Mouse (Mus musculus): Measurements from ENCODE around the gene Etnk1. TPM values are rescaled to one million over a fixed set of nuclear protein-coding genes. Genes with fewer than 3 reads are reported as not detected.
"Not testable (repeated sequence)": the region's sequence is repeated elsewhere in the genome, so short reads cannot be mapped to it uniquely, and the experiment has no call there.

Etnk1 gene
- total RNA-seq, 2 experiments from 2014 or later = 28.5 to 29.4 TPM

DNA sequence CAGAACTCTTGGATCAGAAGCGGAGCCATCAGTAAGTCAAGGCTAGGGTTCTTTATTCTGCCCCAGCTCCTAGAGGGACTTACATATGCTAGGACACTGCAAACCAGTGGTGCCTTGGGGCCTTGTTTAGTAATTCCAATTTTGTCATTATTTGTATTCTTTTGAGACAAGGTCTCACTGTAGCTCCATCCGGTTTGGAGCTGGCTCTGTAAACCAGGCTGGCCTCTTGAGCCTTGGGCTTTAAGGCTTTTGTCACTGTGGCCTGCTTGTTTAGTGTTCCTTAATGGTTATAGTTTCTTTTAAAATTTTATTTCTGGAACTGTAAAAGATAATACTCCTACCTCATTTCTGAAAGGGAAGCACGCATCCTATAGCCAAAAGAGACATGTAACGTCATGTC is 2.4 kb downstream of the Etnk1 start:
- no peak for DNase-seq
- intact Hi-C loops (cut with DNase I) = no loop called here

DNA sequence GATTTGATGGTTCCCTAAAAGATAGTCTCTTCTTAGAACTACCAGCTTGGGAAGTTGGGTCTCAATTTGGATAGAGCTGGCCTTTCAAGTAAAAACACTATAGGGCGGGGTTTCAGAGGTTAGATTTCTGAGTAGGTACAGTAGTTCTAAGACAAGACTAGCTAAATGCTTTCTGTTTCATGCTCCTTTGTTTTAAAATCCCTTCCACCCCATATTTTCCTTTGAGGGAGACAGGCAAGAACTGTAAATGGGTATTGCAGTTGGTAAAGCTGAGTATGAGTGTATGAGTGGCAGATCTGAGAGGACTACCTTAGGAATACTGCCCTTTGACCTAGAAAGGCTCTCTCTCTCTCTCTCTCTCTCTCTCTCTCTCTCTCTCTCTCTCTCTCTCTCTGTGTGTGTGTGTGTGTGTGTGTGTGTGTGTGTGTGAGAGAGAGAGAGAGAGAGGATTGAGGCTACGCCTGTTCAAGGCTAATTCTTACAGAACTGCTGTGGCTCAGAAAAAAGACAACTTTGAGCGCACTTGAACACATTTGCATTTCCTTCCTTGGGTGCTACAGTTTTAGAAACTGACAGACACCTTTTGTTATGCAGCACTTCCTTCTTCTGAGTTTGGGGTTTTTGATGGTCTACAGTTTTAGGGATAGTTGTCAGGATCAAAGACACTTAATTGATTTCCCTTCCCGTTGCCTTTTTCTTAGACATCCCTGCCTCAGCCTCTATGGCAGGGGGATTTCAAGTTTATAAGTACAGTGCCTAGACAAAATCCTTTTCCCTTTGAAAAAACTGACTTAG is 3.3 kb downstream of the Etnk1 start:
- intact Hi-C loops (cut with DNase I) = loop anchor here (10.0 kb wide), 2 partner anchors 386 to 646 kb away; no protein-coding TSS in a partner anchor
- no peak for DNase-seq

DNA sequence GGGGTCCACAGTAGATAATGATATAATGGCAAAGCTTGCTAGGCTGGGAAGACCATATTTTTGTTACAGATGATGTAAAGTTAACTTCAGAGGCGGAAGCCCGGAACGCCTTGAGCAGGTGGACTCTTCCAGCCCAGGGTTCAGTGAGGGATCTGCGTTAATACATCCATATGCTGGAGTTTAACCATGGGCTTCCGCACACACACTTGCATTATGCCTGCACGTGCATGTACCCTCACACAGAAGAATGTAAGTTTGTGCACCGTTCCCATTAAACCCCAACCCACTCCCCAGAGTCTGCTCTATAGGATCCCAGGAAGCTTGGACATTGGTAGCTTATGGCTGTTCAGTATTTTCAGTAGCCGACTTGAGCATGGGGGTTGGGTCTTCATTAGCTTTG is 4.0 kb downstream of the Etnk1 start:
- DNase-seq = no peak
- intact Hi-C loops (cut with DNase I) = loop anchor here (10.0 kb wide), 2 partner anchors 386 to 646 kb away; no protein-coding TSS in a partner anchor

DNA sequence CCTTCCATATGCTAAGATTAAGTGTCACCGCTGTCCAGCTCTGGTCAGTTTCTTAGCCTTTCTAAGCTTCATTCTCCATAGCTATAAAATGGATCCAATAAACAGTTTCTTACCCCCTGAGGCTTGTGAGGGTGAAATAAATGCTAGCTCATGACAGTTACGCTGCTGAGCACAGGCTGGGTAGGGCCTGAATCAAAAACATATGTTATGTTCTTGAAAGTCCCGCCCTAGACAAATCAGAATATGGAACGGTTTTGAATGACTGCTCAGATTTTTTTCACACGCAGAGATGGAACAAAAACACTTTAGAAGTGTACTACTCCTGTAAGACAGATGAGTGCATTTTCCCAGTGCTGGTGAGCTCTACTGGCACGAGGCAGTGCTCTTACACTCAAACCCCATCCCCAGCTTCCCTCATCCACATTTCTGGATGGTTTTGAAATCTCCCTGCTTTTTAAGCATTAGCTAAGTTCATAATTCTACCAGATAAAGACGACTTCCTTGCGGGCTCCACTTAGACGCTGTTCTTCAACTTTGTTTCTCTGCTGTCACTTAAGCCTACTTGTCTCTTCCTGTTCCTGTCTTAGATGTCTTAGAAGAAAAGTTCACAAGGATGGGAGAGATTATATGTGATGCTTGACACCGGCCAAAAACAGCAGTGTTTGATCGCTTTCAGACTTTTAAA is 4.9 kb downstream of the Etnk1 start:
- intact Hi-C loops (cut with DNase I) = loop anchor here (10.0 kb wide), 2 partner anchors 387 to 647 kb away; no protein-coding TSS in a partner anchor
- DNase-seq = no peak

DNA sequence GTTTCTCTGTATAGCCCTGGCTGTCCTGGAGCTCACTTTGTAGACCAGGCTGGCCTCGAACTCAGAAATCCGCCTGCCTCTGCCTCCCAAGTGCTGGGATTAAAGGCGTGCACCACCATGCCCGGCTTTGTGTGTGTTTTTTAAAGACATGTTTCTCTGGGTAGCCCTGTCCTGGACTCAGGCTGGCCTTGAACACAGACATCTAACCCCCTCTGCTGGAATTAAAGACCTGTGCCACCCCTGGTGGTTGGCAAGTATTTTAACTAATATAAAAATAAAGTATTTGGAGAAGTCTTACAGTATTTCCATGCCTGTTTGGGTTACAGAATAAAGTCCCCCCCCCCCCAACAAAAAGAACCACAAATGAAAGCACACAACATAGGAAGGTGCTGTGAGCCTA is 5.7 kb downstream of the Etnk1 start:
- intact Hi-C loops (cut with DNase I) = loop anchor here (10.0 kb wide), 2 partner anchors 388 to 648 kb away; no protein-coding TSS in a partner anchor

DNA sequence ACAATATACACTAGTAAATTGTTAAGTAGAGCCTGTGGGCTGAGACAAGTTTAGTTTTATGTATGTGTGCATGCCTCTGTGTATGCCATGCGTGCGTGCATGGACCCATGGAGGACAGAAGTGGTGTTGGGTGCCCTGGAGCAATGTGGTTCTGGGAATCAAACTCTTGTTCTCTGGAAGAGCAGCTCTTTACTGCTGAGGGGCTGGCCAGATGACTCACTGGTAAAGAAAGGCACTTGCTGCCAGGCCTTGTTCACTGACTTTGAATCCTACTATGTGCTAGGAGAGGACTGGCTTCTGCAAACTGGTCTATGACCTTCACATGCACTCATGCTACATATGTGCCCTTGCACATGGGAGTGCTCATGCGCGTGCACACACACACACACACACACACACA is 7.2 kb downstream of the Etnk1 start:
- no peak for DNase-seq
- intact Hi-C loops (cut with DNase I) = loop anchor here (10.0 kb wide), 2 partner anchors 389 to 649 kb away; no protein-coding TSS in a partner anchor

More for the DNA sequence above, 5.7 kb downstream of the Etnk1 start:
- DNase-seq = not testable (repeated sequence)

DNA sequence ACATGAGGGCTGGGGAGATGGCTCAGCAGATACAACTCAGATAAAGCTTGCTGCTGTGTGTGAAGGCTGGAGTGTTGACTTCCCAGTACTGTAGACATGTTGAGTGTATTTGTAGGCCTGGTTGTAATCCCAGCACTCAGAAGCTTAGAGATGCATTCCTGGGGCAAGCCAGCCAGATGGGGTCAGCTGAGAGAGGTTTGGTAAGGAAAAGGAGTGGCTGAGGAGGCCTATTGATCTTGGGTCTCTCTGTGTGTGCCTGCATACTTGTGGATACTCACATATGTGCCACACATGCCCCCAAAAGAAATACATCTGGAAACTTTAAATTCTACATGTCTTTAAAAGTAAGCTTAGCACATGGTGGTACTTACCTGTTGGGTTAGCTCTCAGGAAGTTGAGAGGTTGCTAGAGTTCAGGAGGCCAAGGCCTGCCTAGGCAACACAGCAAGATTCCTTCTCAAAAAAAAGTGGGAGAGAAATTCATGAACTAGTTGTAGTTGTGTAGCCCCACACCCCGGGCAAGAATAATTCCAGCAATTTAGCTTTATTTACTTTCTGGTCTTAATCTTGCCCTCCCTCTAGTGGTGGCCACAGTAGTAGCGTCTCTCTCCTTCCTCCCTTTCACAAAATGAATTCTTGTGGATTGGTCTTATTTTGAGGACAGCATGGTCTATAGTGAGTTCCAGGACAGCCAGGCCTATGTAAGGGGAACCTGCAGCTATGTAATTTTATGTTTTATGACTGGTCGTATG is 8.1 kb downstream of the Etnk1 start:
- peak; percentile 44 to 71 for DNase-seq

DNA sequence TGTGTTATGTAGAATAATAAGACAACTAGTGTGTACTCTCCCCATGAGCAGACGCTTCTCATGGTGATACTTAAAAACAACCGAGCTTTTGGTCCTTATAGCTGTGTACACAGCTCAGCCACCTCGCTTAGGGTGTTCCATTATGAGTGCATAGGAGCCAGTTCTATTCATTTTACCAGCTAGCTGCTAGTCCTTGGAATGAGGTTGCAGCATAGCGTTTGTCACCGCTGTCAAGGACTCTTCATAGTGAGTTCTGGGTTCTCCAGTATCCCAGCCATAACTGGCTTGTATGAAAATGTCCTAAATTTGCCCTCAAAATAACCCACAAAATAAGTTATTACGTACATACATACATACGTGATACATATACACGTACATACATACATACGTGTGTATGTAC is 9.1 kb downstream of the Etnk1 start:
- intact Hi-C loops (cut with DNase I) = loop anchor here (5.0 to 10.0 kb wide), 4 partner anchors 139 to 651 kb away; no protein-coding TSS in a partner anchor
- DNase-seq = no peak

More for the DNA sequence above, 8.1 kb downstream of the Etnk1 start:
- intact Hi-C loops (cut with DNase I) = loop anchor here (5.0 to 10.0 kb wide), 4 partner anchors 138 to 650 kb away; no protein-coding TSS in a partner anchor

DNA sequence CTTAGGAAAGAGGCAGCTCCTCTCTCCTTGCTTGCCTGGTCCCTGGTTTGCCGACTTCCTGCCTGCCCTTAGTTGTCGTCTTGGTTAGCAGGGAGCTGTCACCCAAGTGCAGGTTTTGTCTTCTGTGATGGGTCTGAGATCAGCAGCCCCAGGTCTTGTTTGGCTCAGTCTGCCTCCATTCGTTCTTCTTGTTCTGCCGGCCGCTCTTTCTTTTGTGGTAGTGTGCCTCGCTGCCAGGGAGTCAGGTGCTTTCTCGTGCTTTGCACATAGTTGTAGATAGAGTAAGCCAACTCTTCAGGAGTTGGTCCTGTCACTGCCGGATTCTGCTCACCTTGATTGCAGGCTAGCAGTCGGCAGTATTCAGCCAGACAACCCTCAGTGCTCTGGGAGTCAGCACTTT is 9.6 kb downstream of the Etnk1 start:
- intact Hi-C loops (cut with DNase I) = loop anchor here (5.0 to 10.0 kb wide), 4 partner anchors 139 to 652 kb away; no protein-coding TSS in a partner anchor
- DNase-seq = no peak

DNA sequence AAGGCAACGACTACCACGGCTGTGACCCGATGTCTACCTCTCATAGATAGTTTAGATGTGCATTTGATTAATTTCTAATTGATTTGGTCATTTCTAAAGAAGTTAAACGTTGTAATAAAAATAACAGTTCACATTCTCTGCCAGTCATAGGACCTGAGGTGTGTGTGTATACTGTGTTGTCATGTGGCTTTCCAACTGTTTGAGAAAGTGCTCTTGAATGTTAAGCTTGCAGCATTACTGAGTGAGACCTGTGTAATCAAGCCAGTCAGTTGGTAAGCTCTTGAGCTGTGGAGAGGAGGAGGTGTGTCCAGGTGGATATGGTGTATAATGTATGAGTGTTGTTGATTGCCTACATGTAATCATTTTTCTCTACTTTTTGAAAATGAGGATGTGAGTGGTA is 12.2 kb downstream of the Etnk1 start:
- DNase-seq = no peak
- intact Hi-C loops (cut with DNase I) = loop anchor here (5.0 to 10.0 kb wide), 4 partner anchors 142 to 654 kb away; no protein-coding TSS in a partner anchor

DNA sequence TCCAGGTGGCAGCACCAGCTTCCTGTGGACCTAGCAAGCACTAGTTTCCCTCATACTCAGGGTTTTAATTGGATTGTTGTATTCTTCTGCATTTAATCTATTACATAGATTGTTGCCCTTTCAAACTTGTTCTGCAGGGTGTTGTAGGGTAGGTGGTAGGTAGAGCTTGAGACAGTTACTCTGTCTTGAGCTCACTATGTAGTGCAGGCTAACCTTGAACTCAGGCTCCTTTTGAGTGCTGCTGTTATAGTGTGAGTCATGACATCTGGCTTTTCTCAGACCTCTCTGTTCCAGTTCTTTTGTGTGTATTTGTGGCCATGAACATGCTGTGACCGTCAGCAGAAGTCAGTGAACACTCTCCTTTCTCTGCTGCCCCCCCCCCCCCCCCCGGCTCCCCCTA is 12.7 kb downstream of the Etnk1 start:
- intact Hi-C loops (cut with DNase I) = loop anchor here (5.0 to 10.0 kb wide), 4 partner anchors 142 to 655 kb away; no protein-coding TSS in a partner anchor
- DNase-seq = no peak

DNA sequence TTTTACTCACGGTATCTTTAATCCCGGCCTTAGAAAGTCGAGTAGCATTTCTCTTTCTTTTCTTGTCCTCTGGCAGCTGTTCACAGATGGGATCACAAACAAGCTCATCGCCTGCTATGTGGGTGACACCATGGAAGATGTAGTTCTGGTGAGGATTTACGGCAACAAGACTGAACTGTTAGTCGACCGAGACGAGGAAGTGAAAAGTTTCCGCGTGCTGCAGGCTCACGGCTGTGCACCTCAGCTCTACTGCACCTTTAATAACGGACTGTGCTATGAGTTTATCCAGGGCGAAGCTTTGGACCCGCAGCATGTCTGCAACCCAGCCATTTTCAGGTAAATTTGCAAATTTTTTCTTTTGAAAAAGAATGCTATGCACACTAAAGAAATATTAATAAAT is 13.5 kb downstream of the Etnk1 start:
- no peak for DNase-seq
- intact Hi-C loops (cut with DNase I) = no loop called here

DNA sequence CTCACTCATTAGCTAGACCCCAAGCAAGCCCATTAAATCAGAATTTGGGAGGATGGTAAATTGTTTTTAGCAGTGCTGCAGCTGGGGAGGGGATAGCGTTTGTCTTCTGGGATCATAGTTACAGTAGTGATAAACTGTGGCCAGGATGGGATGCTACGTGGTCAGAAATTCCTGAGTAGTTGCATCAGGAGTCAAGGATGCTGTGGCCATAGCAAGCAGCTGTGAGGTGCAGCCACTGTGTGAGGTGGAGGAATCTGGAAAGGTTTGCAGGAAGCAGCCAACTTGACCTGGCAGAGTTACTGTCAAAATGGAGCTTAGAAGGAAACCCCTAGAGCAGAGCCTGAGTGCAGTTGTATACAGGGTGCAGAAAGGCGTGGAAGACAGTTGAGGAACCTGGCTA is 17.1 kb downstream of the Etnk1 start:
- DNase-seq = no peak
- intact Hi-C loops (cut with DNase I) = no loop called here

DNA sequence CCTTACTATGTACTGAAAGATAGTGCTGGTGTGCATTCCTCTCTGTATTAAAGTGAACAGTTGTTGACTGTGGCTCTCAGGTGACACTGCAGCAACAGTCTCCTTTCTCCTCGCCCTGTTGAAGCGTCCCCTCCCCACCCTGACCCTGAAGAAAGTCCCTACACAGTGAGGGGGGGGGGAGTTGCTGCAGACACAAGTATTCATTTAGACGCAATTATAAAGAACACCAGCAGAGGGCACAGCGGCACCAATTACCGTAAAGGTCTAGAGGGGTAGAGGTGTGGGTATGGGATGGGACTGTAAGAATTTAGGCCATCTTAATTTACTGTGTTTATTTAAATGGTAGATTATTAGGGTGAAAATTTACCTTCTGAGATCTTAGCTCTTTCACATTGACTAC is 17.7 kb downstream of the Etnk1 start:
- intact Hi-C loops (cut with DNase I) = no loop called here
- DNase-seq = no peak

DNA sequence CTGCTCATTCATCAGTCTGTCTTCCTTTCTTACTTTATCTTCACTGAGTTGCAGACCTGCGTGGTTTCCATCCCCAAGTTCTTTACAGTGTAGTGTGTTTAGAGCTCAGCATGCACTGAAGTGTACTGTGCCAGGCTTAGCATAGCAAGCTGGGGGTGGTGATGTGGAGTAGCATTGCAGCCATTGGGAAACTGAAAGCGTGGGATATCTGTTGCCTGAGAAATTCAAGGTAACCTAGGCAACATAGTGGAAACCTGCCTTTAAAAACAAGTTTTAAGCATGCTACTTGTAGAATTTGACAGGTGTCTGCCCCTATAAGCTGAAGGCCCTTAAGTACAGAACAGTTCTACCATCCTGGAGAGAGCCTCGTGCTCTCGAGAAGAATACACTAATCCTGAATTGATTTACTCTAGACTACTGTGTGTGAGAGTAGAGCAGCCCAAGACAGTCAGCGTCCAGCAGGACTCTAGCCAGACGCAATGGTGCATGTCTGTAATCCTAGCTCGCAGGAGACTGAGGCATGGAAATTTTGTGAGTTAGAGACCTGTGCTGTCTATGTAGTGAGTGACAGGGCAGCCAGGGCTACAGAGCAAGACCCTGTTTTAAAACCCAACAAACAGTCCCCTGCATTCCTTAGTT is 23.9 kb downstream of the Etnk1 start:
- intact Hi-C loops (cut with DNase I) = no loop called here
- DNase-seq = no peak

DNA sequence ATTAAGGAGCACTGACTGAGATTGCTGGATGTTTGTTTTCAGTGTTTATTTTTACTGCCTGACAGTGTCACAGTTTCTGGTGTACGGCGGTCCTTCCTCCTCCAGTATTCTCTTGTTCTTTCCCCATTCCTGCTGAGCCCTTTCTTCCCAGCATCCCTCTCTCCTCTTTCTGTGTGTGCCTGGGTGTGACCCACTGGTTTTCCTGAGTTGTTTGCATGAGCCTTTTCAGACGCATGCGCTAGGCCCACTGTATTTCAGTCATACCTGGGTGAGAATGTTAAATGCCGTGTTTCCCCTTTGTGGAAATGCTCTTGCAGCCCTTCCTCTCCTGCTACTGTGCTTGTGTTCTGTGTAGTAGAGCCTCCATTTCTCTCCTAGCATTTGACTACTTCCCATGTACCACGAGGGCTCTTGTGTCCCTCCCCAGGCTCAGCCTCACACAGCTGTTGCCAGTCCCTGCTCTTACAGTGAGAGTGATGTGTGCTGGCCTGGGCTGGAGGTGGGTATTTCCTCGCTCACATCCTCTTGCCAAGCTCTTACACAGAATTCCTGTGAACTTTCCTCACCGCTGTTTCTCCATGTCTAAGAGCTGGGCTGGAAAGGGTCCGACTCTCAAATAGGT is 24.6 kb downstream of the Etnk1 start:
- intact Hi-C loops (cut with DNase I) = no loop called here
- no peak for DNase-seq

DNA sequence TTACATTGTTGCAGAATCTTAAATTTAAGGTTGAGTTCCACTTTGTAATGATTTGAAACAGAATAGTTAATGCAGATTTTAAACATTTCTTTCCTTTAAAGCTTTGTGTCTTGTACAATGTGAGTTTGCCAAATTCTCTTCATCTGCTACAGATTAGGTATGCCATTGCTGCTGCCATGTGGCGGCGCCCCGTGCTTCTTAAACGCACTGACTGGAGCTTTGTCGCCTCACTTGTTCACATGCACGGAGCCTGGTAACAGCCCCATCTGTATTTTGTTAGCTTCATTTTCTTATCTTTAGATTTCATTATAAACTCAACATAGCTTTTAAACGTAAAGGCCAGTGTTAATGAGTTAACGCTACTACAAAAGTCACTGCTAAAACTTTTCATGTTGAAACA is 25.7 kb downstream of the Etnk1 start:
- DNase-seq = no peak
- intact Hi-C loops (cut with DNase I) = no loop called here

DNA sequence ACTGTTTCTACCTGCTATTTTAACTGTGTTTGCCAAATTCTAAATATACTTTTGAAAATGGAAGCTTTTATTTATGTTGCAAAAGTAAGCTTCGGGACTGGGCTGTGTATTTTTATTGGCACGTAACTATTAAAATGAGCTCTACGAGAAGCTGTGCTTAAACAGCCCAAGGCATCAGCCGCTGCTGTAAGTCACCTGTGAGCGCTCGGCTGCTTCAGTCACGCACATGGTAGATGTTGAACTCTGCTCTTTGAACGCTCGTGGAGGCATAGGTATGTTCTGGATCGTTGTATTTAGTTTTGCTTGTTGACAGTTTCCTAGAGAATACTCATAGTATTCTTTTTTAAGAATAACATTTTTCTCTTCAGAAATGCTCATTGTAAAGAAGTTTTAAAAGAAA is 26.1 kb downstream of the Etnk1 start:
- intact Hi-C loops (cut with DNase I) = no loop called here

DNA sequence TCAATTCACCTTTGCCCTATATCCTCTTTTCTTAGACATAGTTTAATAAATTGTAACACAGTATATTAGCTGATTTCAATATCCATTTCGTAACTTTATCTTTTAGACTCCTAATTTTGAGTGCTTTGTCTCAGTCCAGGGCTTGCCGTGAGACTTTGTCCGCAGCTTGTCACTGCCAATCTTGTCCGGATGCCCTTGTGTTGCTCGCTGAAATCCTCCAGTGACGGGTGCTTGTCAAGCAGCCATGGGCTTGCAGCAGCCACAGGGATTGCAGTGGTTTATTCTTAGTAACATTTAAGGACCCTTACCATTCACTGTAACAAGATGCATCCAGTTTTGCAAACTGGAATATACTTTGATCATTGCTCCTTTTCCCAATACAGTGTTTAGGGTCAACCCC is 26.6 kb downstream of the Etnk1 start:
- intact Hi-C loops (cut with DNase I) = no loop called here
- DNase-seq = peak; percentile 50 to 54

More for the DNA sequence above, 26.1 kb downstream of the Etnk1 start:
- DNase-seq = no peak

DNA sequence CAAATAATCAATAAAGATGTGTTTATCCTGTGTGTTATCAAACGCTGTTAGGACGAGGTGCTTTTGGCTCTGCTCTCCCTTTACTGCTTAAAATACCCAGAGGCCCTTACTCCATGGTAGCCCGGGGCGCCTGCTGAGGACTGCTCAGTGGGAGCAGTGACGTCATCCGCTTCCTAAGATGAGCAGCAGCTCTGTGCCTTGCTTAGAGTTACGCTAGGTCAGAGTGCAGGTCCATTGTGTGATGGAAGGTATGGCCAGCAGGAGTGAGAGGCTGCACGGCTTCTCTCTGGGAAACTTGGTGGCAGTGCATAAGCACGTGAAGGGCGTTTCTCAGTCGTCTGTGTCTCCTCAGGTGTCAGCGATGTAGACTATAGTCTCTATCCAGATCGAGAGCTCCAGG is 30.0 kb downstream of the Etnk1 start:
- DNase-seq = no peak

More for the DNA sequence above, 30.0 kb downstream of the Etnk1 start:
- intact Hi-C loops (cut with DNase I) = no loop called here

All from heart, postnatal 10 days (tissue).